Comparison of ENCODE assay signal across 10 mouse cellular contexts in genomic region chr4:106859476-106859875, GRCm38 (mm10). TPM values are rescaled to one million over a fixed set of nuclear protein-coding genes. Genes with fewer than 3 reads are reported as not detected.
A peak's percentile ranks its signal among the peaks of the same experiment; 100 is the strongest.
DNase-seq lines count a peak whose midpoint lies in the region; ATAC-seq and TF ChIP-seq lines count a peak whose summit lies in the region.
"Had no signal": no experiment of that assay in that cellular context is flagged by ENCODE, and none has a peak within 500 bp of the region (broad histone marks: within the 10 kb centered on the region; RNA-seq: fewer than 3 reads in every experiment).

No protein-coding gene starts in this region.

- peaks cover 37% of the 10 kb centered on the region for H3K4me1 ChIP-seq in heart, embryonic 11.5 days (ENCODE audit: control insufficient read depth, insufficient read depth, low read length)
- peaks cover 22 to 50% of the 10 kb centered on the region in 2 experiments for H3K4me1 ChIP-seq in ES-E14 (ENCODE audit: control insufficient read depth in 2 of 2, insufficient read depth in 2 of 2, low read length in 2 of 2, poor library complexity in 1 of 2)
- peaks cover 37% of the 10 kb centered on the region for H3K4me1 ChIP-seq in lung, embryonic 16.5 days (replicated peaks; ENCODE audit: control insufficient read depth, insufficient read depth, low read length)
- H3K4me1 ChIP-seq in midbrain, embryonic 13.5 days (replicated peaks): peaks cover 29% of the 10 kb centered on the region

- no peak for ATAC-seq in heart, embryonic 11.5 days (replicated peaks; ENCODE audit: insufficient number of reproducible peaks, low FRiP score, low TSS enrichment)
- ATAC-seq in lung, embryonic 16.5 days (ENCODE audit: low read depth): peak; percentile 36; the same call in 1 of the 2 replicates
- ATAC-seq in erythroblast, adult 5-6 weeks (replicated peaks; ENCODE audit: low FRiP score, poor library complexity, severe bottlenecking): no peak
- no peak for ATAC-seq in midbrain, embryonic 13.5 days

- in situ Hi-C loops in ES-E14 (cut with MboI; ENCODE audit: low sequenced_read_pairs in 2 of 2, unreplicated experiment in 2 of 2): no loop called here

- H3K9me3 ChIP-seq in heart, embryonic 11.5 days (replicated peaks; ENCODE audit: control insufficient read depth, low read length): no peaks in the 10 kb centered on the region
- no peaks in the 10 kb centered on the region for H3K9me3 ChIP-seq in ES-E14 (ENCODE audit: control insufficient read depth, insufficient read depth, low read depth, low read length)
- no peaks in the 10 kb centered on the region for H3K9me3 ChIP-seq in lung, embryonic 16.5 days (ENCODE audit: control insufficient read depth, low read length)
- H3K9me3 ChIP-seq in midbrain, embryonic 13.5 days: no peaks in the 10 kb centered on the region

- no peaks in the 10 kb centered on the region for H3K36me3 ChIP-seq in heart, embryonic 11.5 days (ENCODE audit: control insufficient read depth, insufficient read depth, low read length)
- H3K36me3 ChIP-seq in ES-E14 (ENCODE audit: control insufficient read depth, insufficient read depth, low read length, poor library complexity, severe bottlenecking): no peaks in the 10 kb centered on the region
- H3K36me3 ChIP-seq in lung, embryonic 16.5 days (ENCODE audit: control insufficient read depth, insufficient read depth, low read length): no peaks in the 10 kb centered on the region
- H3K36me3 ChIP-seq in midbrain, embryonic 13.5 days: no peaks in the 10 kb centered on the region

- H3K9ac ChIP-seq in heart, embryonic 11.5 days (ENCODE audit: low read depth, low read length): no peak overlapping the region
- peak overlapping the region; percentile 55 for H3K9ac ChIP-seq in ES-E14 (ENCODE audit: insufficient read depth, low read depth, low read length, poor library complexity, severe bottlenecking)
- no peak overlapping the region for H3K9ac ChIP-seq in lung, embryonic 16.5 days (ENCODE audit: low read length)
- H3K9ac ChIP-seq in midbrain, embryonic 13.5 days (replicated peaks): no peak overlapping the region

- intact Hi-C loops in left cerebral cortex, postnatal 25 days (cut with DNase I): no loop called here

- H3K27me3 ChIP-seq in heart, embryonic 11.5 days (ENCODE audit: control insufficient read depth, insufficient read depth, low read length): peaks cover 5% of the 10 kb centered on the region
- no peaks in the 10 kb centered on the region for H3K27me3 ChIP-seq in lung, embryonic 16.5 days (ENCODE audit: control insufficient read depth, insufficient read depth, low read depth, low read length)
- H3K27me3 ChIP-seq in midbrain, embryonic 13.5 days: 0 out of 2 replicates have a peak, but pooled peaks cover 3% of the 10 kb centered on the region

- H3K4me2 ChIP-seq in heart, embryonic 11.5 days: no peak overlapping the region
- H3K4me2 ChIP-seq in lung, embryonic 16.5 days (ENCODE audit: low read depth, low read length): no peak overlapping the region
- no peak overlapping the region for H3K4me2 ChIP-seq in midbrain, embryonic 13.5 days (replicated peaks)

- no peak overlapping the region for H3K4me3 ChIP-seq in heart, embryonic 11.5 days (ENCODE audit: low read depth, low read length)
- peak overlapping the region; percentile 19 to 37; a peak in 3 of 4 replicates for H3K4me3 ChIP-seq in ES-E14 (ENCODE audit: insufficient read depth in 1 of 2, low read depth in 1 of 2, low read length in 2 of 2, poor library complexity in 1 of 2, severe bottlenecking in 1 of 2)
- H3K4me3 ChIP-seq in lung, embryonic 16.5 days (ENCODE audit: low read length): no peak overlapping the region
- no peak overlapping the region for H3K4me3 ChIP-seq in midbrain, embryonic 13.5 days (replicated peaks)
- H3K4me3 ChIP-seq: erythroblast, embryonic 14.5 days had no signal

- H3K27ac ChIP-seq in heart, embryonic 11.5 days (ENCODE audit: low read depth, low read length): peak overlapping the region; percentile 69
- H3K27ac ChIP-seq in ES-E14 (ENCODE audit: insufficient read depth, low read depth, low read length, poor library complexity, severe bottlenecking): peak overlapping the region; percentile 98
- peak overlapping the region; percentile 42 for H3K27ac ChIP-seq in lung, embryonic 16.5 days (ENCODE audit: low read length)
- H3K27ac ChIP-seq in midbrain, embryonic 13.5 days: no peak overlapping the region

- DNase-seq in heart, adult 18-20 months: no peak
- DNase-seq in ES-E14 (ENCODE audit: low read depth, low spot score): peak; percentile 93
- DNase-seq in kidney, adult 8-10 months: peak; percentile 70 to 71
- DNase-seq in left cerebral cortex, postnatal 25 days (ENCODE audit: low spot score in 2 of 2): no peak
- DNase-seq: thymus, adult 2 months had no signal

TF ChIP-seq in ES-E14, 5 proteins besides CTCF, POLR2A, EP300 and RAD21:
- TF ChIP-seq ZC3H11A (IDR thresholded peaks at IDR 0.05; ENCODE audit: borderline replicate concordance, low read depth, low read length) (no peak), MAFK (IDR thresholded peaks at IDR 0.05; ENCODE audit: insufficient read depth, low read depth, low read length) (no peak), CHD2 (IDR thresholded peaks at IDR 0.05; ENCODE audit: low read depth, low read length) (peak; percentile 63; the same call in 1 of the 2 replicates), ZNF384 (IDR thresholded peaks at IDR 0.05; ENCODE audit: low read depth, low read length) (0 out of 2 replicates have a peak, but pooled peaks have one; percentile 68)

RNA-seq across cellular contexts. Expression of gene Ssbp3, which starts 51.0 kb away (rescaled TPM):
- 54.2 and 63.4 TPM in 2 replicates for polyA plus RNA-seq in heart, embryonic 11.5 days (2014; fragmentation: Nextera tagmentation; extraction: Ambion mirVana)
- 10 to 100 TPM; 27.5 to 37.9 TPM for total RNA-seq in heart, adult 18-20 months (2021)
- 42.3 and 42.6 TPM in 2 replicates for total RNA-seq in ES-E14 (2012; rRNA removed)
- polyA plus RNA-seq in lung, embryonic 16.5 days (2015; fragmentation: Nextera tagmentation; extraction: Ambion mirVana): 49.5 and 61.7 TPM in 2 replicates
- 55.9 and 73.4 TPM in 2 replicates for total RNA-seq in erythroblast, adult 5-6 weeks (2015; ENCODE audit: low replicate concordance)
- 49.8 and 56.6 TPM in 2 replicates for total RNA-seq in erythroblast, adult 5-6 weeks (2017; ENCODE audit: low replicate concordance)
- total RNA-seq in left cerebral cortex, postnatal 25 days (2021): 100 to 1,000 TPM; 138 to 157 TPM
- 192 and 229 TPM in 2 replicates for polyA plus RNA-seq in midbrain, embryonic 13.5 days (2015; fragmentation: Nextera tagmentation; extraction: Ambion mirVana)

RNA-seq across cellular contexts. Expression of gene Acot11, which starts 54.7 kb away (rescaled TPM):
- polyA plus RNA-seq in heart, embryonic 11.5 days (2014; fragmentation: Nextera tagmentation; extraction: Ambion mirVana): 3.0 and 4.3 TPM in 2 replicates
- 10 to 100 TPM; 24.2 to 38.0 TPM for total RNA-seq in heart, adult 18-20 months (2021)
- total RNA-seq in ES-E14 (2012; rRNA removed): 2.1 and 2.5 TPM in 2 replicates
- polyA plus RNA-seq in lung, embryonic 16.5 days (2015; fragmentation: Nextera tagmentation; extraction: Ambion mirVana): 2.1 and 2.4 TPM in 2 replicates
- 0.19 and 2.7 TPM in 2 replicates for total RNA-seq in erythroblast, adult 5-6 weeks (2015; ENCODE audit: low replicate concordance)
- 1.3 TPM in 2 replicates for total RNA-seq in erythroblast, adult 5-6 weeks (2017; ENCODE audit: low replicate concordance)
- total RNA-seq in left cerebral cortex, postnatal 25 days (2021): 10 to 100 TPM; 39.1 to 53.0 TPM
- 1.00 and 1.4 TPM in 2 replicates for polyA plus RNA-seq in midbrain, embryonic 13.5 days (2015; fragmentation: Nextera tagmentation; extraction: Ambion mirVana)

Comparison
In these comparisons a context has a peak if more than half of its experiments do, and no peak if none do; other contexts are left out.
1. H3K4me3 ChIP-seq: peak in ES-E14 (2 of 2); none in heart, embryonic 11.5 days (single experiment), lung, embryonic 16.5 days (single experiment) and midbrain, embryonic 13.5 days (single experiment).
2. DNase-seq: peak in ES-E14 (single experiment) and kidney, adult 8-10 months (2 of 2); none in heart, adult 18-20 months (0 of 2) and left cerebral cortex, postnatal 25 days (0 of 2).